Mouse (Mus musculus): ENCODE measurements around the gene Srcap.
A peak's percentile ranks its signal among the peaks of the same experiment; 100 is the strongest.
"Not testable (repeated sequence)": the region's sequence is repeated elsewhere in the genome, so short reads cannot be mapped to it uniquely, and the experiment has no call there.

The Srcap gene

DNA sequence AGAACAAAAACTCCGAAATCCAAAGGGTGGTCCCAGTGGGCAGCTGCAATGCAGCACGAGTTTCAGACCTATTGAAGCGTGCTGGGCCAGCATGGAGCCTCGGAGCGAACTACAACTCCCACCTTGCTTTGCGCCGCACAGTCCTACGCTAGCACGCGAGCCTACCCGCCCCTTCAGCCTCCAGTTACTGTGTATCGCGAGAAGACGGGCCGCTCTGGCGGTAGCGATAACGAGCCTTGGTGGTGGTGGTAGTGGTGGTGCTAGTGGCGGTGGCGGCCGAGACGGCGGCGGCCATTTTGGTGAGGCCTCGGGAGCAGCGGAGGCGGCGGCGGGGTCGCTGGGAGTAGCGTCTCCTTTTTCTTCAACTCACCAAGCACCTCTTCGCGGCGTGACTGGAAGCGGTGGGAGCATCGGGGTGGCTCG lies at the start of gene Srcap:
Srcap (plus strand) TSS at position 176 of the 423 bp plus-strand sequence.
- peak; percentile 93 for DNase-seq (ENCODE audit: low spot score)

DNA sequence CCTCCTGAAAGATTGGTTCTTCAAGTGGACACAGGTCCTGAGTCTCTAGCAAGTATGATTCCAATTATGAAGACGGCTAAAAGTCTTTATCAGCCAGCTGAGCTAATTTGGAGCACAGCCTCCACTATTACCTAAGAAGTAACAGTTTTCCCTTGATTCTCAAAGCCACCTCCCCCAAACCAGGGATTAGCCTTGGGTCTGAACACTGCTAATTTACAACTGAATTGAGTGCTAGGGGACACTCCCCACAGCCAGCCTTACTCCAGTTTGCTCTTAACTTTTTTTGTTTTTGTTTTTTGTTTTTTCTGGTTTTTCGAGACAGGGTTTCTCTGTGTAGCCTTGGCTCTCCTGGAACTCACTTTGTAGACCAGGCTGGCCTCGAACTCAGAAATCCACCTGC lies 46.6 kb upstream of the Srcap start:
- DNase-seq (ENCODE audit: low spot score): no peak

GRCm38 (mm10) chr7:127465670-127466069 lies 46.1 kb upstream of the Srcap start:
- not testable (repeated sequence) for DNase-seq (ENCODE audit: low spot score)

- no peak for DNase-seq (ENCODE audit: low spot score)
These were observed 45.2 kb upstream of the Srcap start for GRCm38 (mm10) chr7:127466606-127467005.

GRCm38 (mm10) chr7:127470011-127470715 lies 41.6 kb upstream of the Srcap start:
- no peak for DNase-seq (ENCODE audit: low spot score)

DNA sequence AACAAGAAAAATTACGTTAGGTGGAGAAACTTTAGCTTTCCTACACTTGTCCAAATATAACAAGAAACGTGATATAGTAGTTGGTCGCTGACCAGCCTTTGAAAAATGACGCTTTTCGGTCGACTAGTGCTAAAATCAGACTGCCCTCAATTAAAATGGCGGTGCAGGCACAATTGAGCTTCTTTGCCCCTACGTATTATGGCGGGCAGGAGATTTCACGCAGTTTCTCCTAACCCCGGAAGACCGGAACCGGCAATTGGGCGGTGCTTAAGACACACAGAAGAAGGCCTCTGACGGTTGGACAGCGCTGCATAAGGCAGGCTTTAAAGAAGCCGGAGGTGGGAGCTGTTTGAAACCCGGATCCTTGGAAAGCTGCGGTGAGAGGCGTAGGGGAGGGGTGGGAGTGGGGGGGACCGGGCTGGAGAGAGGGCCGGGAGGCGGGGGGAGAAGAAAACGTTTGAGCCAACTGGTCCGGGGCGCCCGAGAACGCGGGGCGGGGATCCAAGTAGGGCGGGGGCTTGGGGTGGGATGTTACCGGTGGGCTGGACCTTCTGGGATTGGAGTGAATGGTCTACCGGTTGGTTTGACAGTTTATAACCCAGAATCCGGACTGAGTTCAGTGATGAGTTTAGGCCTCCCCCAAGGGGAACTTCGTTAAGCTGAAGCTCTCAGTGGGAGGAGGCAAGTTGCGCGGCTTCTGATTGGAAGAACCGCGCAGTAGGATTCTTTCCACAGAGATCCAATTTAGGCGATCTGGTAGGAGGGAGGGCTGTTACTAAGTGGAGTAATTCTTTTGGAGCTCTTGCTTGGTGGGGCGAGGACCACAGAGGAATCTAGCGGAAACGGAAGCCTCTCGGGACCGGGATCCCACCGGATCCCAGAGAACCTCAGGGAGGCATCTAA lies 40.8 kb upstream of the Srcap start:
- peak; percentile 89 for DNase-seq (ENCODE audit: low spot score)

DNA sequence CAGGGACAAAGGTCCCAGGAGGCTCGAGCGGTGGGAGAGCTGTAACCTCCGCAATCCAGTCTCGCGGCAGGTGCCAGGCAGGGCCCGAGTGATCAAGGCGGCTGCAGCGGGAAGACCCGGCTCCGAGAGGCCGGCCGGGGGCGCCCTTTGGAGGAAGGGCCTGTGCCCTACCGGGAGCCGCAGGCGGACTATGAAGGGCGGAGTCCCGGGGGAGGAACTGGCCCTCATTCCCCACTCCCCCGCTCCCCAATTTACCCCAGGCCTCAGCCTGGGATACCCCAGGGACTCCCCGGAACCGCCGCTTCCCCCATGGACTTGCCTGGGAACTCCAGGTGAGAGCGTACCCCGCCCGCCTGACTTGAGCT lies 40.2 kb upstream of the Srcap start:
- DNase-seq (ENCODE audit: low spot score): peak; percentile 77

DNA sequence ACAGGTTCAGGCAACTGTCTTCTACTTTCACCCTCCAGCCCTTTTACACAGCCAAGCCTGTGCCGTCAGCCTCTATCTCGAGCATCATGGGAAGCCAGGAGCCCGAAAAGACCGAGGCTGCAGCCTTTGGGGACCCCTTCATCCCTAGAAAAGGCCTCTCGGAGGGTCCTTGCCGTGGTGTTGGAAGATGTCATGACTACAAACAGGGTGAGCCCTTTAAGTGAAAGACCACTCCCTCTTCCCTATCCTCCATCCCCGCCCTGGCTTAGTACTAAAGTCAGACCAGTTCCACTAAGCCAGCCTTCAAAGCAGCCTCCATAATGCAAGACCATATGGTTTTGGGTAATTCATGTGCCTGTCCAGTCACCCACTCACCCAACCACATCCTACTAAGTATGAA lies 39.7 kb upstream of the Srcap start:
- DNase-seq (ENCODE audit: low spot score): peak; percentile 47

GRCm38 (mm10) chr7:127473705-127474104 lies 38.1 kb upstream of the Srcap start:
- no peak for DNase-seq (ENCODE audit: low spot score)

- peak; percentile 47 for DNase-seq (ENCODE audit: low spot score)
These were observed 37.3 kb upstream of the Srcap start for GRCm38 (mm10) chr7:127474378-127475070.

- DNase-seq (ENCODE audit: low spot score): no peak
These were observed 36.5 kb upstream of the Srcap start for GRCm38 (mm10) chr7:127475186-127475740.

GRCm38 (mm10) chr7:127476336-127476735 lies 35.4 kb upstream of the Srcap start:
- peak; percentile 65 for DNase-seq (ENCODE audit: low spot score)

GRCm38 (mm10) chr7:127476855-127477254 lies 34.9 kb upstream of the Srcap start:
- DNase-seq (ENCODE audit: low spot score): no peak

GRCm38 (mm10) chr7:127477687-127478634 lies 33.8 kb upstream of the Srcap start:
- DNase-seq (ENCODE audit: low spot score): peak; percentile 99

GRCm38 (mm10) chr7:127478635-127479317 lies 33.0 kb upstream of the Srcap start, which contains the start of gene Fbrs:
Fbrs (plus strand) TSS chr7:127479199.
- peak; percentile 96 for DNase-seq (ENCODE audit: low spot score)

DNA sequence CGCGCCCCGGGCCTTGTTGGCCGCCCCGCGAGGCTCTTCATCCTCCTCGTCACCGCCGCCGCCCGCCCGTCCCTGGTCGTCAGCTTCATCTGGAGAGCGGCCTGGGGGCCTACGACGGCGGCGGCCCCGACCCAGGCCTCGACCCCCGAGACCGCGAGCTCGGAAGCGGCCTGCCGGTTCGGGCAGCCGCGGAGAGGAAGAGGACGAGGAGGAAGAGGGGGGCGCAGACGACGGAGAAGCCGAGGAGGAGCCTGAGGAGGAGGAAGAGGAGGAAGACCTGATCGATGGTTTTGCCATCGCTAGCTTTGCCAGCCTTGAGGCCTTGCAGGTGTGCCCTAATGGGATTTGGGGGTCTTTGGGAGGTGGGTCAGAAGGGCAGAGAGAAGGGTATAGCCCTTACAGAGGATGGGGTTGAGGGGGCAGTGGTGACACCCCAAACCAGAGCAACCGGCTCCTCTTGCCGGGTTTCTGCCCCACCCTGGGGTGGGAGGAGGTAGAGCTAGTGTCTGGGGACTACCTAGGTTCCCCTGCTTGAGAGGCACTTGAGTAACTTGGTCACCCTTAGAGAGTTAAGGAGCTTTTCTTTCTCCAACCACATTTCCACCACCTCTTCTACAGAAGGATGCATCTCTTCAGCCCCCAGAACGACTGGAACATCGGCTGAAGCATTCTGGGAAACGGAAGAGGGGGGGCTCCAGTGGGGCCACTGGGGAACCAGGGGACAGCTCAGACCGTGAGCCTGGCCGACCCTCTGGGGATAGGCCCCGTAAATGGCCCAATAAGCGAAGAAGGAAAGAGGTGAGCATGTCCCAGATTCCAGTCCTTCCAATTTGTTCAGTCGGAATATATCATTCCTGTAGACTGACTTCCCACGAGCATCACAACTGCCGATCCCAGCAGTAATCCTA lies 32.2 kb upstream of the Srcap start:
- peak; percentile 65 for DNase-seq (ENCODE audit: low spot score)

DNA sequence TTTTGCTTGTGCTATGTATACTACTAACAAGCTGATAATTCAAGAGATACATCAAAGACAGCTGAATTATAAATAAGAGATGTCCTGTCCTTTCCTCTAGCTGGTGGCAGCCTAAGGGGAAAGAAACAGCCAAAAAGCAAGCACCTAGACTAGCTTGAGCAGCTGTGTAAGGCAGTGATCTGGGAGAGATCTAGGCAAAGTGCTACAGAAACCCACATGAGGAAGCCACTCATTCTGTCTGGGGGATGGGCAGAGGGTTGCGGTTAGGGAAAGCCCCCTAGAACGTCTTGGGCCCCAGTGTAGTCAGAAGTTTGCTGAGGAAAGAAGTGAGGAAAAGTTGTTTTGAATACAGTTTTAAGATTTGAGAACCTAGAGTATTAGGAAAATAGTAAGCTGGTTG lies 31.5 kb upstream of the Srcap start:
- no peak for DNase-seq (ENCODE audit: low spot score)

- no peak for DNase-seq (ENCODE audit: low spot score)
These were observed 26.4 kb upstream of the Srcap start for GRCm38 (mm10) chr7:127485416-127485815.

- DNase-seq (ENCODE audit: low spot score): not testable (repeated sequence)
These were observed 23.4 kb upstream of the Srcap start for GRCm38 (mm10) chr7:127488364-127488763.

Measured in testis, postnatal 10 days (tissue).